Mouse (Mus musculus): ENCODE data around the gene 1700034I23Rik. TPM values are rescaled to one million over a fixed set of nuclear protein-coding genes. Genes with fewer than 3 reads are reported as not detected.

The 1700034I23Rik gene
- polyA plus RNA-seq, 1 experiment: not detected

Other genes starting within 250 kb of the 1700034I23Rik start
- not detected in 2 replicates for gene Slc25a31, start 193.7 kb downstream of the 1700034I23Rik start, polyA plus RNA-seq (2012)
- 0.32 and 0.66 TPM in 2 replicates for gene Hspa4l, start 158.0 kb downstream of the 1700034I23Rik start, polyA plus RNA-seq (2012)
- 0.99 and 1.2 TPM in 2 replicates for gene Plk4, start 102.5 kb downstream of the 1700034I23Rik start, polyA plus RNA-seq (2012)
- gene Mfsd8, start 55.7 kb downstream of the 1700034I23Rik start, polyA plus RNA-seq (2012): 0.07 and 1.5 TPM in 2 replicates
- gene Abhd18, start 55.6 kb downstream of the 1700034I23Rik start, polyA plus RNA-seq (2012): 0.04 TPM in 1 of 2 replicates, not detected in the other
- 6.2 and 6.3 TPM in 2 replicates for gene Larp1b, start 47.3 kb upstream of the 1700034I23Rik start, polyA plus RNA-seq (2012)
- gene Pgrmc2, start 180.5 kb upstream of the 1700034I23Rik start, polyA plus RNA-seq (2012): 1.9 and 2.0 TPM in 2 replicates

Data from erythroblast, embryonic 14.5 days (primary cell).